Mouse (Mus musculus) ES-Bruce4 (cell line): ENCODE data around the gene Sipa1l2. TPM values are rescaled to one million over a fixed set of nuclear protein-coding genes. Genes with fewer than 3 reads are reported as not detected.

Source experiments
- H3K27ac ChIP-seq: 2 replicates; pipeline ENCODE4 v1.5.1; 2012; ENCODE audit warnings: low read length, inconsistent platforms; ENCODE audit not compliant: insufficient read depth
- H3K27me3 ChIP-seq: 2 replicates; pipeline ENCODE4 v1.6.1; 2012; ENCODE audit warnings: mild to moderate bottlenecking, low read length, inconsistent platforms; ENCODE audit not compliant: control insufficient read depth, poor library complexity, insufficient read depth, severe bottlenecking
- H3K36me3 ChIP-seq: 2 replicates; pipeline ENCODE4 v1.6.1; 2012; ENCODE audit warnings: inconsistent platforms, mild to moderate bottlenecking, low read length, moderate library complexity; ENCODE audit not compliant: control insufficient read depth, poor library complexity, insufficient read depth, severe bottlenecking
- H3K4me1 ChIP-seq: one replicate; pipeline ENCODE4 v1.8.1; 2011; ENCODE audit warnings: low read length; ENCODE audit not compliant: control insufficient read depth, insufficient read depth
- H3K4me3 ChIP-seq: 2 replicates; pipeline ENCODE4 v1.5.1; 2011; ENCODE audit warnings: low read depth, mild to moderate bottlenecking, low read length
- H3K9ac ChIP-seq: 2 replicates; pipeline ENCODE4 v1.6.1; 2012; ENCODE audit warnings: low read depth, mild to moderate bottlenecking, inconsistent platforms; ENCODE audit not compliant: poor library complexity, severe bottlenecking
- H3K9me3 ChIP-seq: replicated peaks from 2 replicates; pipeline ENCODE4 v1.6.1; 2012; ENCODE audit warnings: mild to moderate bottlenecking, low read length, inconsistent platforms; ENCODE audit not compliant: control insufficient read depth, poor library complexity, insufficient read depth, severe bottlenecking
- CTCF ChIP-seq: IDR thresholded peaks from one replicate; pipeline ENCODE4 v1.8.1; 2011; ENCODE audit warnings: low read depth, low read length
- EP300 ChIP-seq: IDR thresholded peaks from 2 replicates; pipeline ENCODE4 v1.6.1; 2011; ENCODE audit warnings: low read depth, low read length; ENCODE audit not compliant: insufficient read depth
- POLR2A ChIP-seq: IDR thresholded peaks from one replicate; pipeline ENCODE4 v1.8.1; 2011; ENCODE audit warnings: low read length; ENCODE audit not compliant: insufficient read depth
- polyA plus RNA-seq: library from polyadenylated mRNA; stranded (reverse); fragments of >200 nt; gene quantifications from 2 replicates; pipeline ENCODE4 v1.2.4, GENCODE M21; 2011; ENCODE audit warnings: low read depth; ENCODE audit not compliant: missing spikeins, insufficient read depth, insufficient read length

Gene Sipa1l2
- polyA plus RNA-seq, 1 experiment = 25.1 TPM

- no peaks in the 10 kb centered on the region for H3K27me3 ChIP-seq
- no peak overlapping the region for H3K9ac ChIP-seq
- no peak overlapping the region for H3K27ac ChIP-seq
- no peaks in the 10 kb centered on the region for H3K4me1 ChIP-seq
- no peak overlapping the region for H3K4me3 ChIP-seq
- no peaks in the 10 kb centered on the region for H3K9me3 ChIP-seq
- TF ChIP-seq EP300 (no peak), POLR2A (no peak), CTCF (no peak)
- no peaks in the 10 kb centered on the region; the same call in 1 of the 2 replicates for H3K36me3 ChIP-seq
Observed at GRCm38 (mm10) chr8:125447543-125447942, 122.1 kb downstream of the Sipa1l2 start.

- Histone ChIP-seq H3K4me3 (no peak overlapping the region), H3K36me3 (peaks cover 4% of the 10 kb centered on the region; the same call in 1 of the 2 replicates), H3K4me1 (no peaks in the 10 kb centered on the region), H3K9me3 (no peaks in the 10 kb centered on the region), H3K27ac (no peak overlapping the region), H3K27me3 (no peaks in the 10 kb centered on the region), H3K9ac (no peak overlapping the region)
- no peak for TF ChIP-seq EP300
- no peak for TF ChIP-seq CTCF
- no peak for TF ChIP-seq POLR2A
Observed at GRCm38 (mm10) chr8:125446236-125446635, 123.4 kb downstream of the Sipa1l2 start.

GRCm38 (mm10) chr8:125445225-125445609 lies 124.4 kb downstream of the Sipa1l2 start:
- H3K27me3 ChIP-seq = no peaks in the 10 kb centered on the region
- H3K36me3 ChIP-seq = peaks cover 4% of the 10 kb centered on the region; the same call in 1 of the 2 replicates
- no peak overlapping the region for H3K9ac ChIP-seq
- H3K9me3 ChIP-seq = no peaks in the 10 kb centered on the region
- no peak overlapping the region for H3K27ac ChIP-seq
- TF ChIP-seq POLR2A = no peak
- no peak for TF ChIP-seq EP300
- no peak for TF ChIP-seq CTCF
- H3K4me3 ChIP-seq = no peak overlapping the region
- no peaks in the 10 kb centered on the region for H3K4me1 ChIP-seq

GRCm38 (mm10) chr8:125444457-125445224 lies 125.0 kb downstream of the Sipa1l2 start:
- TF ChIP-seq POLR2A (no peak), EP300 (no peak), CTCF (no peak)
- H3K4me3 ChIP-seq = no peak overlapping the region
- H3K36me3 ChIP-seq = peaks cover 4% of the 10 kb centered on the region; the same call in 1 of the 2 replicates
- H3K4me1 ChIP-seq = no peaks in the 10 kb centered on the region
- H3K27me3 ChIP-seq = no peaks in the 10 kb centered on the region
- no peak overlapping the region for H3K27ac ChIP-seq
- H3K9me3 ChIP-seq = no peaks in the 10 kb centered on the region
- H3K9ac ChIP-seq = no peak overlapping the region

GRCm38 (mm10) chr8:125435320-125436100 lies 134.1 kb downstream of the Sipa1l2 start:
- no peak overlapping the region for H3K4me3 ChIP-seq
- no peaks in the 10 kb centered on the region for H3K27me3 ChIP-seq
- no peaks in the 10 kb centered on the region for H3K36me3 ChIP-seq
- no peaks in the 10 kb centered on the region for H3K4me1 ChIP-seq
- H3K9me3 ChIP-seq = no peaks in the 10 kb centered on the region
- no peak overlapping the region for H3K27ac ChIP-seq
- TF ChIP-seq POLR2A = no peak
- TF ChIP-seq CTCF = no peak
- TF ChIP-seq EP300 = no peak
- H3K9ac ChIP-seq = no peak overlapping the region

- no peaks in the 10 kb centered on the region for H3K9me3 ChIP-seq
- H3K4me1 ChIP-seq = no peaks in the 10 kb centered on the region
- no peak overlapping the region for H3K27ac ChIP-seq
- H3K9ac ChIP-seq = no peak overlapping the region
- H3K4me3 ChIP-seq = no peak overlapping the region
- TF ChIP-seq CTCF (no peak), POLR2A (no peak), EP300 (no peak)
- no peaks in the 10 kb centered on the region for H3K27me3 ChIP-seq
- no peaks in the 10 kb centered on the region for H3K36me3 ChIP-seq
Observed at GRCm38 (mm10) chr8:125434151-125434550, 135.5 kb downstream of the Sipa1l2 start.
